Mouse (Mus musculus): Measurements from ENCODE around the gene Ints1. TPM values are rescaled to one million over a fixed set of nuclear protein-coding genes. Genes with fewer than 3 reads are reported as not detected.
"Not testable (repeated sequence)": the region's sequence is repeated elsewhere in the genome, so short reads cannot be mapped to it uniquely, and the experiment has no call there.

Gene Ints1
- polyA plus RNA-seq, 1 experiment from 2014 or later = 7.9 TPM

DNA sequence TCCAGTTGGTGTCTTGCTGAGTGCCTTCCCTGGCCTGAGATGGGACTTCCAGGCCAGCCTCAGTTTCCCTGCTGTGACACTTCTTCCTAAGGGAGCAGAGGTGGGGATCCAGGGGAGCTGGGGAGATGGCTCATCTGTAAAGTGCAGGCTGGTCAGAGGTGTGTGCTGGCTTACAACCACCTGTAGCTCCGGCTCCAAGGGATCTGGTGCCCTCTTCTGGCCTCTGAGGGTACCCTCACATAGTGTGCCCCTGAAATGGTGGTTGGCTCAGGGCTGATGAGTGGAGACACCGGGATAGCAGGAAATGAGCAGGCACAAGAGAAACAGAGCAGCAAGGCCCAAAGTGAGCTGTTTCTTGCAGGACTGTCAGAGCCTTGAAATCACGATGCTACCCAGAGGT lies 29.7 kb downstream of the Ints1 start:
- peaks cover under 1% of the 10 kb centered on the region for H3K36me3 ChIP-seq (ENCODE audit: control insufficient read depth, insufficient read depth, low read length)
- no peaks in the 10 kb centered on the region for H3K9me3 ChIP-seq (ENCODE audit: control insufficient read depth, low read length)
- H3K27ac ChIP-seq (replicated peaks) = no peak overlapping the region
- peak; percentile 85 for ATAC-seq (ENCODE audit: low FRiP score, low TSS enrichment)
- H3K9ac ChIP-seq (ENCODE audit: low read length) = no peak overlapping the region
- no peak overlapping the region for H3K4me2 ChIP-seq (replicated peaks; ENCODE audit: low read depth)
- WGBS = 4% methylated on average over 3 of the region's 3 CpGs
- H3K4me1 ChIP-seq (replicated peaks; ENCODE audit: control insufficient read depth, insufficient read depth) = no peaks in the 10 kb centered on the region
- no peak overlapping the region for H3K4me3 ChIP-seq (ENCODE audit: low read depth, low read length)
- peak; percentile 80 for DNase-seq (ENCODE audit: low spot score)
- TF ChIP-seq CTCF (IDR thresholded peaks at IDR 0.05; ENCODE audit: low read depth) (peak; percentile 92), EP300 (optimal IDR thresholded peaks at IDR 0.05) (no peak)
- H3K27me3 ChIP-seq (ENCODE audit: control insufficient read depth, insufficient read depth, low read length) = no peaks in the 10 kb centered on the region

DNA sequence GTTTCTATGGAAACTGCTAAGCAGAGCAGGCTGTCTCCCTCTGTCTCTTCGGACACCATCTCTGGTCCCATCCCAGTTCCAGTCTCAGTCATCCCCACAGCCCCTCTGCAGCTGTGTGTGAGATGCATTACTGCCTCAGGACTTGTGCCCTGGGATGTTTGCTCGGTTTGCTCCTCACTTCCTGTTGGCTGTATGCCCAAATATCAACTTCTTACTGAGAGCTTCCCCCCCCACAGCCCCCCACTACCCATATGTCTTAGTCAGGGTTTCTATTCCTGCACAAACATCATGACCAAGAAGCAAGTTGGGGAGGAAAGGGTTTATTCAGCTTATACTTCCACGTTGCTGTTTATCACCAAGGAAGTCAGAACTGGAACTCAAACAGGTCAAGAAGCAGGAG lies 32.8 kb downstream of the Ints1 start:
- not testable (repeated sequence) for H3K36me3 ChIP-seq (ENCODE audit: control insufficient read depth, insufficient read depth, low read length); H3K27ac ChIP-seq (replicated peaks); H3K27me3 ChIP-seq (ENCODE audit: control insufficient read depth, insufficient read depth, low read length); H3K4me1 ChIP-seq (replicated peaks; ENCODE audit: control insufficient read depth, insufficient read depth); H3K9me3 ChIP-seq (ENCODE audit: control insufficient read depth, low read length); H3K4me2 ChIP-seq (replicated peaks; ENCODE audit: low read depth); ATAC-seq (ENCODE audit: low FRiP score, low TSS enrichment); H3K9ac ChIP-seq (ENCODE audit: low read length); H3K4me3 ChIP-seq (ENCODE audit: low read depth, low read length); DNase-seq (ENCODE audit: low spot score)
- 28% methylated on average over 3 of the region's 3 CpGs for WGBS

DNA sequence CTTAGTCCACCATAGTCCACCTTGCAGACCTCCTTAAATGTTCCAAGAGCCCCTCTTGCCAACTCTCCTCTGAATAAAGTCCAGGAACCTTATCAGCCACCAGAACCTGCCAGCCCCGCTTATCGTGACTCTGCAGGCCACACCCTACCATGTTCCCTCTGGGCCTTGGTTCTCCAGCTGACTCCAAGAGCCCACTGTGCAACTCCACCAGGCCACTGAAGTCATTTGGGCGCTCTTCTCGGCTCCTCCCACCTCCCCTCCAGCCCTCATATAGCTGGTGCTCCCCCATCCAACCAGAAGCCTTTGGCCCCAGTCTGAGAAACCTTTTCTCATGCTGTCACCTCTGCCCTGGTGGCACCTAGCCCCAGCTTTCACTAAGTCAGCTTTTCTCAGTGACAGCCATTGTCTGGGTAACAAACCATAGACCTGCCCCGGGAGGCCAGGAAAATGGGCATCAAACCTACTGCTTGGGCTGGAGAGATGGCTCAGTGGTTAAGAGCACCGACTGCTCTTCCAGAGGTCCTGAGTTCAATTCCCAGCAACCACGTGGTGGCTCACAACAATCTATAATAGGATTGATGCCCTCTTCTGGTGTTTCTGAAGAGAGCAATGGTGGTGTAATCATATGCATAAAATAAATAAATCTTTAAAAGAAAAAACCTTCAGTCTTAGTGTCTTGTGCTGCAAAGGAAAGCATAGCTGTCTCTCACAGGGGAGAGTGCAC lies 36.7 kb downstream of the Ints1 start:
- H3K4me2 ChIP-seq (replicated peaks; ENCODE audit: low read depth) = no peak overlapping the region
- 60% methylated on average over 7 of the region's 7 CpGs for WGBS
- TF ChIP-seq EP300 (optimal IDR thresholded peaks at IDR 0.05) (no peak), CTCF (IDR thresholded peaks at IDR 0.05; ENCODE audit: low read depth) (0 out of 2 replicates have a peak, but pooled peaks have one; percentile 26)
- peak; percentile 69 for ATAC-seq (ENCODE audit: low FRiP score, low TSS enrichment)
- H3K9me3 ChIP-seq (ENCODE audit: control insufficient read depth, low read length) = no peaks in the 10 kb centered on the region
- DNase-seq (ENCODE audit: low spot score) = peak; percentile 80
- H3K4me1 ChIP-seq (replicated peaks; ENCODE audit: control insufficient read depth, insufficient read depth) = peaks cover 7% of the 10 kb centered on the region; the same call in 1 of the 2 replicates
- H3K36me3 ChIP-seq (ENCODE audit: control insufficient read depth, insufficient read depth, low read length) = no peaks in the 10 kb centered on the region
- no peak overlapping the region for H3K4me3 ChIP-seq (ENCODE audit: low read depth, low read length)
- H3K27ac ChIP-seq (replicated peaks) = peak overlapping the region; percentile 93
- no peak overlapping the region for H3K9ac ChIP-seq (ENCODE audit: low read length)
- H3K27me3 ChIP-seq (ENCODE audit: control insufficient read depth, insufficient read depth, low read length) = no peaks in the 10 kb centered on the region

DNA sequence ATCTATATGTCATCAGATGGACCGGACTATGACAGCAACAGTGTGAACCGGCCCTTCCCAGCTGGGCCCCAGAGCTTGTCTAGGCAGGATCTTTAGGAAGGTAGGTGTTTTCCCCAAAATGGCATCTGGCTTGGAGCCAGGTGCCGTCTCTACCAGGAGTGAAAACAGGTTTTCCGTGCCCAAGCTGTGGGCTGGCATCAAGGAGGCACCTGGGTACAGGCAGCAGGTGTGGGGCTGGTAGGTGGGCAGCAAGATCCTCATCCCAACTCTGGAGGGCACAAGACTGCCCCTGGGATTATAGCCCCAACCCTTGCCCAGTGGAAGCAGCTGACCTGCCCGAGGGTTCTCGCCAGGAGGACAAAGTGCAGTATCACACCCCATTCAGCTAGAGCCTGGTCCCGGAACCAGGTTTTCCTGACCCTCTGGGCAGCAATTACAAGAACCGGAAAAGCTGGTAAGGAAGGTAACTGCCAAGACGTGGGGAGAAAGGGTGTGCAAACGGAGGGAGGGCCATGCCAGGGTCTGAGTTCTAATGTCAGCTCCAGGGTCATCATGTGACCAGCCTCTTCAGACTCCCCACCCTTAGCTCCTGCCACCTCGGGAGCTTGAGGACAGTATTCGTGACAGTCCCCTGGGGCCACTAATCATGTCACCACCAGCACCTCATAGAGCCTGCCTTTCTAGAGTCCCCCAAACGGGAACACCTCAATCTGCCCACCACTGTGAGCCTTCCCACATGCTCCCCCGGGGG lies 37.5 kb downstream of the Ints1 start:
- Histone ChIP-seq H3K36me3 (ENCODE audit: control insufficient read depth, insufficient read depth, low read length) (no peaks in the 10 kb centered on the region), H3K4me1 (replicated peaks; ENCODE audit: control insufficient read depth, insufficient read depth) (peaks cover 7% of the 10 kb centered on the region), H3K4me3 (ENCODE audit: low read depth, low read length) (no peak overlapping the region), H3K9ac (ENCODE audit: low read length) (no peak overlapping the region), H3K27me3 (ENCODE audit: control insufficient read depth, insufficient read depth, low read length) (no peaks in the 10 kb centered on the region), H3K27ac (replicated peaks) (peak overlapping the region; percentile 93), H3K4me2 (replicated peaks; ENCODE audit: low read depth) (no peak overlapping the region), H3K9me3 (ENCODE audit: control insufficient read depth, low read length) (no peaks in the 10 kb centered on the region)
- WGBS = 60% methylated on average over 14 of the region's 14 CpGs
- ATAC-seq (ENCODE audit: low FRiP score, low TSS enrichment) (peak; percentile 53), DNase-seq (ENCODE audit: low spot score) (peak; percentile 85)
- peak; percentile 78 for TF ChIP-seq EP300 (optimal IDR thresholded peaks at IDR 0.05)
- TF ChIP-seq CTCF (IDR thresholded peaks at IDR 0.05; ENCODE audit: low read depth) = no peak

DNA sequence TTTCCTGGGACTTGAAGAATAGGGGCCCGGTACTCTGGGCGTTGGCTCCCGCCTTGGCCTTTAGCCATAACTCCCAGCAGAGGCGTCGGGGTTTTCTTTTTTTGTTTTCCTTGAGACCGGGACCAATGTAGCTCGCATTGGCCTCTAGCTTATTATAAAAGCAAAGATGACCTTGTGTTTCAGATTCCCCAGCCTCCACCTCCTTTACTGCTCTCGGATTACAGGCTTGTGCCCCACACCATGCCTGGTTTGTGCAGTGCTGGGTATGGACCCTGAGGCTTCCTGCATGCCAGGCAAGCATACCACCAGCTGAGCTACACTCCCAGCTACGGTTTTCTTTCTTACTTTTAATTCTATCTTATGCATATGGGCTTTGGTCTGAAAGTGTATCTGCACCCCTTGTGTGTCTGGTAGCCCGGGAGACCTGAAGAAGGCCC lies 39.0 kb downstream of the Ints1 start:
- no peak overlapping the region for H3K9ac ChIP-seq (ENCODE audit: low read length)
- H3K36me3 ChIP-seq (ENCODE audit: control insufficient read depth, insufficient read depth, low read length) = no peaks in the 10 kb centered on the region
- no peaks in the 10 kb centered on the region for H3K27me3 ChIP-seq (ENCODE audit: control insufficient read depth, insufficient read depth, low read length)
- no peaks in the 10 kb centered on the region for H3K9me3 ChIP-seq (ENCODE audit: control insufficient read depth, low read length)
- H3K4me1 ChIP-seq (replicated peaks; ENCODE audit: control insufficient read depth, insufficient read depth) = peaks cover 7% of the 10 kb centered on the region
- TF ChIP-seq EP300 (optimal IDR thresholded peaks at IDR 0.05) (no peak), CTCF (IDR thresholded peaks at IDR 0.05; ENCODE audit: low read depth) (no peak)
- WGBS = 9% methylated on average over 10 of the region's 10 CpGs
- H3K27ac ChIP-seq (replicated peaks) = peak overlapping the region; percentile 93
- 0 out of 2 replicates have a peak overlapping the region, but pooled peaks have one; percentile 0 for H3K4me3 ChIP-seq (ENCODE audit: low read depth, low read length)
- H3K4me2 ChIP-seq (replicated peaks; ENCODE audit: low read depth) = peak overlapping the region; percentile 99
- DNase-seq (ENCODE audit: low spot score) = no peak
- peak; percentile 0; the same call in 1 of the 2 replicates for ATAC-seq (ENCODE audit: low FRiP score, low TSS enrichment)

Data from stomach, postnatal 0 days (tissue).